Mouse (Mus musculus) cerebellum, adult (tissue): ENCODE data around the gene Nexn.

Experiments used
- ATAC-seq: cut with Nextera tagmentation; 2 replicates; pipeline ENCODE4 v1.9.2; 2017; ENCODE audit warnings: mild to moderate bottlenecking, moderate library complexity, mixed read lengths; ENCODE audit not compliant: insufficient number of reproducible peaks, low FRiP score, low TSS enrichment

Gene Nexn

GRCm38 (mm10) chr3:152241098-152241497 is 25.1 kb downstream of the Nexn start:
- no peak for ATAC-seq

GRCm38 (mm10) chr3:152239592-152239991 is 26.6 kb downstream of the Nexn start:
- ATAC-seq, result no peak

- ATAC-seq, result no peak
These were observed 27.3 kb downstream of the Nexn start for GRCm38 (mm10) chr3:152238836-152239235.

GRCm38 (mm10) chr3:152235805-152236204 is 30.3 kb downstream of the Nexn start:
- no peak for ATAC-seq

- no peak for ATAC-seq
These were observed 30.9 kb downstream of the Nexn start for GRCm38 (mm10) chr3:152235238-152235637.

GRCm38 (mm10) chr3:152231333-152232100 is 34.6 kb downstream of the Nexn start:
- ATAC-seq, result no peak

- no peak for ATAC-seq
These were observed 36.9 kb downstream of the Nexn start for GRCm38 (mm10) chr3:152229271-152229670.

GRCm38 (mm10) chr3:152228843-152229242 is 37.3 kb downstream of the Nexn start:
- no peak for ATAC-seq

- ATAC-seq, result no peak
These were observed 40.2 kb downstream of the Nexn start for GRCm38 (mm10) chr3:152225906-152226305.

GRCm38 (mm10) chr3:152224918-152225317 is 41.2 kb downstream of the Nexn start:
- ATAC-seq, result no peak

GRCm38 (mm10) chr3:152213416-152213815 is 52.7 kb downstream of the Nexn start:
- ATAC-seq, result no peak

- no peak for ATAC-seq
These were observed 54.3 kb downstream of the Nexn start for GRCm38 (mm10) chr3:152211731-152212279.

GRCm38 (mm10) chr3:152210728-152211391 is 55.3 kb downstream of the Nexn start:
- peak; percentile 50 for ATAC-seq

GRCm38 (mm10) chr3:152209967-152210634 is 56.0 kb downstream of the Nexn start, which contains the start of the genes Dnajb4 and Fubp1:
Gene Dnajb4 (minus strand): TSS chr3:152210302.
Gene Fubp1 (plus strand): TSS chr3:152210422.
- ATAC-seq, result peak; percentile 92

- ATAC-seq, result no peak; the same call in 1 of the 2 replicates
These were observed 56.8 kb downstream of the Nexn start for GRCm38 (mm10) chr3:152209177-152209966.

- no peak for ATAC-seq
These were observed 57.9 kb downstream of the Nexn start for GRCm38 (mm10) chr3:152208096-152208885.

GRCm38 (mm10) chr3:152207156-152207555 is 59.0 kb downstream of the Nexn start:
- ATAC-seq, result no peak

GRCm38 (mm10) chr3:152204577-152204976 is 61.6 kb downstream of the Nexn start:
- no peak for ATAC-seq

GRCm38 (mm10) chr3:152203996-152204395 is 62.2 kb downstream of the Nexn start:
- no peak for ATAC-seq
